In the genomic region with DNA sequence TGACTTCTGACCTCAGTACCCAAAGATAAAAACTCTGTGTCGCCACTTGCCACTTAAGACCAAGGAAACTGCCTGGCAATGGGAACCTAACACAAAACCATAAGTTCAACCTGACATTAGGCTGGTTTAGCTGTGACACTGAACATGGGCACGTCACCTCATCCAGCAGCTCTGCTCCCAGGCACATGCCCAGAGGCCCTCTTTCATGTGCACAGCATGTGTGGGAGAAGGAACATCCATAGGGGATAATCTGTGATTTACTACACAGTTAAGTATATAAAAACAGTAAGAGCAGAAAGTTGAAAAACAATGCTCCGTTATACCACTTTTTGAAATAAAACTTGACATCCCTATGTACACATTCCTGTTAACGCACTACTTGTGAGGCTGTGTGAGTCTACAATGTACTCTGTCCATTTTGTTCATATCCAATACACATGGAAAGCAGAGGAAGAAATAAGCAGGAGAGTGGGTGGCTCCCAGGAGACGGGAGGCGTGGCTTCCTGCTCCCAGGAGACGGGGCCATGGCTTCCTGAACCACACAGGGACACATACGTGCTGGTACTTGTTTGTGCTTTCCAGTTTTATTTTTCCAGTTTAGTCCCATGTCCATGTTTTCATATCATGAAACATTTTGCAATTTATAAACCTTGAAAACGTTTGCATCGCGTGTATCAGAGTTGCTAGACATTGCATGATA, we compare ENCODE assay signal across 25 mouse cellular contexts.
A peak's percentile ranks its signal among the peaks of the same experiment; 100 is the strongest.
DNase-seq lines count a peak whose midpoint lies in the region; ATAC-seq and TF ChIP-seq lines count a peak whose summit lies in the region.
"Had no signal": no experiment of that assay in that cellular context is flagged by ENCODE, and none has a peak within 500 bp of the region (broad histone marks: within the 10 kb centered on the region; RNA-seq: fewer than 3 reads in every experiment).

No protein-coding gene starts in this region.

- TF ChIP-seq POLR2A in bone marrow macrophage, adult 2 months (IDR thresholded peaks at IDR 0.05; ENCODE audit: borderline replicate concordance, low read depth, low read length) = no peak

- no peak overlapping the region for H3K4me3 ChIP-seq in heart, embryonic 12.5 days
- no peak overlapping the region for H3K4me3 ChIP-seq in bone marrow macrophage, adult 2 months (ENCODE audit: insufficient read depth, low read length)
- H3K4me3 ChIP-seq: embryonic facial prominence, embryonic 13.5 days; forebrain, embryonic 10.5 days; liver, embryonic 12.5 days had no signal

- peak; percentile 94 for DNase-seq in heart, adult 11 months
- peak; percentile 26 to 33 for DNase-seq in kidney, postnatal 4 days
- no peak for DNase-seq in kidney, adult 9 months
- peak; percentile 24 for DNase-seq in ZHBTc4 (ENCODE audit: low read depth, low spot score)
- no peak for DNase-seq in frontal cortex, postnatal 25 days (ENCODE audit: low spot score in 2 of 2)
- DNase-seq in cerebellum, adult 9-11 months = no peak
- DNase-seq: adrenal gland, adult 8-10 months; cerebellum, adult 11-12 months; cerebellum, postnatal 10 days; forebrain, postnatal 0 days; kidney, adult 18-20 months; layer of hippocampus, adult 9-11 months; liver, postnatal 0 days; right cerebral cortex, adult 18-20 months; spleen, adult 18-20 months; thymus, postnatal 14 days had no signal

- H3K36me3 ChIP-seq in heart, embryonic 12.5 days = peaks cover 3% of the 10 kb centered on the region; the same call in 1 of the 2 replicates

- H3K4me1 ChIP-seq in heart, embryonic 12.5 days (replicated peaks) = peaks cover 35% of the 10 kb centered on the region
- H3K4me1 ChIP-seq in bone marrow macrophage, adult 2 months (ENCODE audit: control insufficient read depth, insufficient read depth, low read length) = peaks cover 55% of the 10 kb centered on the region

- H3K4me2 ChIP-seq in heart, embryonic 12.5 days = no peak overlapping the region
- H3K4me2 ChIP-seq: embryonic facial prominence, embryonic 13.5 days; liver, embryonic 12.5 days had no signal

- H3K9me3 ChIP-seq in heart, embryonic 12.5 days (replicated peaks) = no peaks in the 10 kb centered on the region
- H3K9me3 ChIP-seq: embryonic facial prominence, embryonic 13.5 days; forebrain, embryonic 10.5 days; liver, embryonic 12.5 days had no signal

- H3K27ac ChIP-seq in heart, embryonic 12.5 days (ENCODE audit: poor library complexity, severe bottlenecking) = no peak overlapping the region
- 0 out of 2 replicates have a peak overlapping the region, but pooled peaks have one; percentile 27 for H3K27ac ChIP-seq in bone marrow macrophage, adult 2 months (ENCODE audit: insufficient read depth, low read depth, low read length)
- H3K27ac ChIP-seq: embryonic facial prominence, embryonic 13.5 days; forebrain, embryonic 10.5 days; kidney, postnatal 0 days; liver, embryonic 12.5 days had no signal

- no peak for ATAC-seq in heart, embryonic 12.5 days (ENCODE audit: insufficient number of reproducible peaks, low FRiP score)
- ATAC-seq: activated CD4-positive, CD25-positive, alpha-beta regulatory T cell, adult 4 months; forebrain, postnatal 0 days; hindbrain, embryonic 16.5 days; liver, embryonic 12.5 days; midbrain, embryonic 16.5 days had no signal

- TF ChIP-seq CTCF in bone marrow macrophage, adult 2 months (IDR thresholded peaks at IDR 0.05; ENCODE audit: low read depth, low read length) = no peak

- 85% methylated on average over 11 of the region's 11 CpGs for WGBS in heart, embryonic 12.5 days

- H3K9ac ChIP-seq in heart, embryonic 12.5 days = no peak overlapping the region
- H3K9ac ChIP-seq: embryonic facial prominence, embryonic 13.5 days; forebrain, postnatal 0 days; liver, embryonic 12.5 days; liver, postnatal 0 days had no signal

- H3K27me3 ChIP-seq in heart, embryonic 12.5 days (replicated peaks) = no peaks in the 10 kb centered on the region
- H3K27me3 ChIP-seq: embryonic facial prominence, embryonic 13.5 days; liver, embryonic 12.5 days had no signal

Comparison
In these comparisons a context has a peak if more than half of its experiments do, and no peak if none do; other contexts are left out.
1. DNase-seq: peak in heart, adult 11 months (single experiment), kidney, postnatal 4 days (2 of 2) and ZHBTc4 (single experiment); none in kidney, adult 9 months (single experiment), frontal cortex, postnatal 25 days (0 of 2) and cerebellum, adult 9-11 months (single experiment).